Mouse (Mus musculus) thymus, adult 2 months (tissue): Measurements from ENCODE around the gene Zfp146. TPM values are rescaled to one million over a fixed set of nuclear protein-coding genes. Genes with fewer than 3 reads are reported as not detected.
A peak's percentile ranks its signal among the peaks of the same experiment; 100 is the strongest.

ENCODE experiments used
- DNase-seq: peaks from one replicate; pipeline ENCODE4 v3.0.0; 2021
- H3K27ac ChIP-seq: fragments of 200-500 bp; 2 replicates; pipeline ENCODE4 v1.5.1; 2012; ENCODE audit warnings: low read length, control low read depth; ENCODE audit not compliant: control insufficient read depth, insufficient read depth
- H3K27me3 ChIP-seq: fragments of 200-500 bp; 2 replicates; pipeline ENCODE4 v1.6.1; 2012; ENCODE audit warnings: mild to moderate bottlenecking, low read length, moderate library complexity, mixed read lengths; ENCODE audit not compliant: control insufficient read depth, insufficient read depth
- H3K36me3 ChIP-seq: fragments of 200-500 bp; 2 replicates; pipeline ENCODE4 v1.6.1; 2012; ENCODE audit warnings: mild to moderate bottlenecking, low read length, moderate library complexity; ENCODE audit not compliant: control insufficient read depth, insufficient read depth
- H3K4me1 ChIP-seq: fragments of 200-500 bp; replicated peaks from 2 replicates; pipeline ENCODE4 v1.6.1; 2012; ENCODE audit warnings: low read length; ENCODE audit not compliant: control insufficient read depth, insufficient read depth
- H3K4me3 ChIP-seq: fragments of 200-500 bp; 2 replicates; pipeline ENCODE4 v1.5.1; 2012; ENCODE audit warnings: mild to moderate bottlenecking, low read length, control low read depth, moderate library complexity; ENCODE audit not compliant: control insufficient read depth, insufficient read depth
- CTCF ChIP-seq: fragments of 200-500 bp; IDR thresholded peaks from 2 replicates; pipeline ENCODE4 v1.5.1; 2012; ENCODE audit warnings: mild to moderate bottlenecking, control low read depth, low read length, moderate library complexity, borderline replicate concordance; ENCODE audit not compliant: control insufficient read depth, poor library complexity, insufficient read depth; ENCODE audit errors: extremely low read depth
- POLR2A ChIP-seq: fragments of 200-500 bp; IDR thresholded peaks from 2 replicates; pipeline ENCODE4 v1.6.1; 2012; ENCODE audit warnings: mild to moderate bottlenecking, low read length, control low read depth, moderate library complexity; ENCODE audit not compliant: control insufficient read depth, poor library complexity, insufficient read depth; ENCODE audit errors: extremely low read depth
- WGBS: fragments of 180-500 bp; shearing (Covaris S2); methylation state at CpG from one replicate; pipeline ENCODE4 v1.1.7; 2018; 5-methylcytosine and 5-hydroxymethylcytosine counted together
- polyA plus RNA-seq: library from polyadenylated mRNA; depleted of rRNA; stranded (reverse); fragments of >200 nt; gene quantifications from 2 replicates; pipeline ENCODE4 v1.2.3, GENCODE M21; 2012

The Zfp146 gene
- polyA plus RNA-seq, 1 experiment: 18.6 TPM

DNA sequence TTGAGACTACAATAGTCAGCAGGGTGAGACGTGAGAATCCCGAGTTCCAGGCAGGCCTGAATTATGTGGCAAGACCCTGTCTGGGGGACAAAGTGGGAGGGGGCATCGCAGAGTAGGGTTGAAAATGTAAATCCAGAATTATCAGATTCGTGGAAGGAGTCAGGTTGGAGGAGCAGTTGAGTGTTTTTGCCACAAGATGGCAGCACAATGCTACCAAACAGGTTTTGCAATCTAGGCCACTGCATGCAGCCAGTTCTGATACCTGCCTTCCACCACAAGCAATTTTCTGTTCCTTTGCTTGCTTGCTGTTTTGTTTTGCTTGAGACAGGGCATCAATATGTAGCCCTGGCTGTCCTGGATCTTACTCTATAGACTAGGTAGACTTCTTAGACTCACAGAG, 11.8 kb upstream of the Zfp146 start:
- WGBS: 8% methylated on average over 4 of the region's 4 CpGs

DNA sequence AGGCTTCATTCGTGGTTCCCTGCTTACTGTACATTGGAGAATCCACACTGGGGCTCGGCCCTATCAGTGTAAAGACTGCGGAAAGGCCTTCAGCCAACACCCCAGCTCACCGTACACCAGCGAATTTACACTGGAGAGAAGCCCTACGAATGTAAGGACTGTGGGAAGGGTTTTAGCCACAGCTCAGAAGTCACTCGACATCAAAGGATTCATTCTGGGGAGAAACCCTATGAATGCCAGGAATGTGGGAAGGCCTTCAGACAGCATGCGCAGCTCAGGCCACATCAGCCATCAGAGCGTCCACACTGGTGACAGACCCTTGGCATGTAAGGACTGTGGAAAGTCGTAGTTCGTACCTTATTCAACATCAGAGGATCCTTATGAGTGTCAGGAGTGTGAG, 8.7 kb upstream of the Zfp146 start:
- WGBS: 94% methylated on average over 11 of the region's 11 CpGs
- Histone ChIP-seq H3K4me1 (peaks cover 8% of the 10 kb centered on the region), H3K36me3 (no peaks in the 10 kb centered on the region), H3K27me3 (no peaks in the 10 kb centered on the region), H3K27ac (no peak overlapping the region), H3K4me3 (no peak overlapping the region)
- DNase-seq: no peak
- TF ChIP-seq POLR2A: no peak
- TF ChIP-seq CTCF: no peak

More for the DNA sequence above, 11.8 kb upstream of the Zfp146 start:
- Histone ChIP-seq H3K27me3 (no peaks in the 10 kb centered on the region), H3K4me1 (peaks cover 12% of the 10 kb centered on the region), H3K4me3 (no peak overlapping the region), H3K36me3 (no peaks in the 10 kb centered on the region), H3K27ac (no peak overlapping the region)
- peak; percentile 71 for DNase-seq
- TF ChIP-seq CTCF (no peak), POLR2A (no peak)

- peak; percentile 31 for DNase-seq
- 22% methylated on average over 12 of the region's 12 CpGs for WGBS
- Histone ChIP-seq H3K27me3 (no peaks in the 10 kb centered on the region), H3K27ac (peak overlapping the region; percentile 75), H3K4me1 (peaks cover 8% of the 10 kb centered on the region), H3K4me3 (0 out of 2 replicates have a peak overlapping the region, but pooled peaks have one; percentile 10), H3K36me3 (no peaks in the 10 kb centered on the region)
- TF ChIP-seq POLR2A (peak; percentile 39; the same call in 1 of the 2 replicates), CTCF (peak; percentile 21; the same call in 1 of the 2 replicates)
Measured at GRCm38 (mm10) chr7:30176474-30176873, 6.9 kb upstream of the Zfp146 start.

GRCm38 (mm10) chr7:30170283-30170951, 867 bp upstream of the Zfp146 start:
- H3K27me3 ChIP-seq: no peaks in the 10 kb centered on the region
- H3K27ac ChIP-seq: no peak overlapping the region
- H3K4me1 ChIP-seq: peaks cover 4% of the 10 kb centered on the region
- H3K36me3 ChIP-seq: no peaks in the 10 kb centered on the region
- WGBS: 23% methylated on average over 11 of the region's 11 CpGs
- H3K4me3 ChIP-seq: peak overlapping the region; percentile 94
- TF ChIP-seq POLR2A: no peak
- TF ChIP-seq CTCF: no peak
- no peak for DNase-seq

- H3K27ac ChIP-seq: peak overlapping the region; percentile 22
- peak overlapping the region; percentile 94 for H3K4me3 ChIP-seq
- H3K4me1 ChIP-seq: peaks cover 4% of the 10 kb centered on the region
- DNase-seq: no peak
- H3K36me3 ChIP-seq: no peaks in the 10 kb centered on the region
- WGBS: under 1% methylated on average over 21 of the region's 21 CpGs
- no peaks in the 10 kb centered on the region for H3K27me3 ChIP-seq
- TF ChIP-seq CTCF (no peak), POLR2A (no peak)
Measured at GRCm38 (mm10) chr7:30168914-30169582, 502 bp downstream of the Zfp146 start.

GRCm38 (mm10) chr7:30164745-30165144, 4.8 kb downstream of the Zfp146 start:
- WGBS: 95% methylated on average over 2 of the region's 2 CpGs
- 0 out of 2 replicates have a peak, but pooled peaks cover 2% of the 10 kb centered on the region for H3K4me1 ChIP-seq
- DNase-seq: no peak
- H3K4me3 ChIP-seq: no peak overlapping the region
- TF ChIP-seq POLR2A (no peak), CTCF (no peak)
- no peaks in the 10 kb centered on the region for H3K27me3 ChIP-seq
- H3K27ac ChIP-seq: no peak overlapping the region
- peaks cover 28% of the 10 kb centered on the region for H3K36me3 ChIP-seq

DNA sequence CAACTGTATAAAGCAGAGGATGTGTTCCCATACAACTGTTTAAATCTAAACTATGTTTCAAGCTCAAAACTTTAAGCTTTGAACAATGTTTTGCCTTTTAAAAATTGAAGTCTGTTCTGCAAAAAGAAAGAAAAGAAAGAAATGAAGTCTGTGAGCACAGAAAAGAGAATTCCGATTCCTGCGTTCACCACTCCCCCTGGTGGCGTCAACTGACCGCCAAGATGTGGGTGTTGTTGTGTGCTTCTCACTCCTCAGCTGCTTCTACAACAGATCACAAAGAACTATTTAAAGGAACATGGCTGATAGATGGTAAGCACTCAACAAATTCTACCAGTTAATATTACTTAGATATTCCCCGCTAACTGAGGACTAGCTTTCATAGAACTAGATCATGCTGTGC, 6.4 kb downstream of the Zfp146 start:
- no peak for DNase-seq
- TF ChIP-seq CTCF: no peak
- H3K27ac ChIP-seq: no peak overlapping the region
- H3K4me3 ChIP-seq: no peak overlapping the region
- WGBS: 98% methylated on average over 5 of the region's 5 CpGs
- H3K27me3 ChIP-seq: no peaks in the 10 kb centered on the region
- H3K4me1 ChIP-seq: no peaks in the 10 kb centered on the region
- peaks cover 44% of the 10 kb centered on the region for H3K36me3 ChIP-seq
